Mouse (Mus musculus) R1 (cell line): ENCODE measurements around the gene Gm10037.
A peak's percentile ranks its signal among the peaks of the same experiment; 100 is the strongest.
"Not testable (repeated sequence)": the region's sequence is repeated elsewhere in the genome, so short reads cannot be mapped to it uniquely, and the experiment has no call there.

Experiments used
- DNase-seq: peaks from one replicate; pipeline ENCODE4 v3.0.0-alpha.2; 2018; ENCODE audit warnings: low read depth, low spot score

Gene Gm10037

DNA sequence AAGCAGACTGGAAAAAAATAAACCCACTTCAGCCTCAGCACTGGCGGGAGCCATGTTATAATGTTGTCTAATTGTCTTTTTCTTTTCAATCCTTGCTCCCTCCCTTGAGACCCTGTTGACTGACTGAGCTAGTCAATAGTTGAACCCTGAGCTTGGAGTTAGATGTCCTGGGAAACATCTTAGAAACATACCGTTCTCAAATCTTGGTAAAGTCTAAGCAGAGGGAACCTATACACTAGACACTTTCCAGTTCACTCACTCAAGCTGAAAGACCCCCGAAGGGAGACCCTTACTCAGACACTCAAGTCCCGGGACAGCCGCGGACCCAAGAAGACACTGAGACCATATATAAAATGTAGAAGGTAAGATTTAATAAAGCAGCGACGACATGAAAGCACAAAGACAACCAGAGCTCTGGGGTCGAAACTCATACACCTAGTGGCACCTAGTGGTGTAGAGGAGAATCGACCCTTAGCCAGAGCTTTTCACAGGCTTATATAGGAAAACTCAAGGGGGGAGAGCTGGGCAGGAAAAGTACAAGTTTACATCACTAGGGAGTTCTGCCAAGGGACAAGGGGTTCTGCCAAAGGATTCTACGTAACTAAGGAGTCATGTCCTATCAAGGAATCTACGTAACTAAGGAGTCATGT lies 45.3 kb downstream of the Gm10037 start:
- DNase-seq, result not testable (repeated sequence)

- no peak for DNase-seq
These were observed 45.9 kb downstream of the Gm10037 start for GRCm38 (mm10) chr13:67876699-67877254.

GRCm38 (mm10) chr13:67883966-67884365 lies 53.1 kb downstream of the Gm10037 start:
- DNase-seq, result peak; percentile 85
